Mouse (Mus musculus) hindbrain, embryonic 11.5 days (tissue): ENCODE data around the gene Olfr360. TPM values are rescaled to one million over a fixed set of nuclear protein-coding genes. Genes with fewer than 3 reads are reported as not detected.
"Not testable (repeated sequence)": the region's sequence is repeated elsewhere in the genome, so short reads cannot be mapped to it uniquely, and the experiment has no call there.

Experiments
- ATAC-seq: fragments of 200-750 bp; cut with Nextera tagmentation; 2 replicates; pipeline ENCODE4 v1.8.0; 2017; ENCODE audit warnings: mild to moderate bottlenecking, moderate TSS enrichment, moderate library complexity; ENCODE audit not compliant: low FRiP score
- DNase-seq: peaks from one replicate; pipeline ENCODE4 v3.0.0-alpha.2; 2015; ENCODE audit warnings: low spot score
- H3K27ac ChIP-seq: fragments of 300-500 bp; sonication (generic); 2 replicates; pipeline ENCODE4 v1.5.1; 2014; ENCODE audit warnings: mild to moderate bottlenecking, low read depth, low read length
- H3K27me3 ChIP-seq: fragments of 300-500 bp; sonication (generic); 2 replicates; pipeline ENCODE4 v1.6.1; 2014; ENCODE audit warnings: mild to moderate bottlenecking, low read length, moderate library complexity, mixed read lengths; ENCODE audit not compliant: control insufficient read depth, insufficient read depth
- H3K36me3 ChIP-seq: fragments of 300-500 bp; sonication (generic); 2 replicates; pipeline ENCODE4 v1.6.1; 2014; ENCODE audit warnings: mild to moderate bottlenecking, low read length, moderate library complexity, mixed read lengths; ENCODE audit not compliant: control insufficient read depth, insufficient read depth
- H3K4me1 ChIP-seq: fragments of 300-500 bp; sonication (generic); replicated peaks from 2 replicates; pipeline ENCODE4 v1.6.1; 2014; ENCODE audit warnings: low read length, mixed read lengths; ENCODE audit not compliant: control insufficient read depth, insufficient read depth
- H3K4me2 ChIP-seq: fragments of 300-500 bp; sonication (generic); replicated peaks from 2 replicates; pipeline ENCODE4 v1.6.1; 2014; ENCODE audit warnings: mild to moderate bottlenecking, low read depth, low read length
- H3K4me3 ChIP-seq: fragments of 300-500 bp; sonication (generic); 2 replicates; pipeline ENCODE4 v1.5.1; 2014; ENCODE audit warnings: low read depth, low read length
- H3K9ac ChIP-seq: fragments of 300-500 bp; sonication (generic); 2 replicates; pipeline ENCODE4 v1.6.1; 2014; ENCODE audit warnings: low read depth, low read length
- H3K9me3 ChIP-seq: fragments of 300-500 bp; sonication (generic); 2 replicates; pipeline ENCODE4 v1.6.1; 2016; ENCODE audit warnings: low read length; ENCODE audit not compliant: control insufficient read depth
- WGBS: fragments of 180-500 bp; shearing (Covaris S2); extraction: QIAGEN DNeasy Blood & Tissue Kit; methylation state at CpG from one replicate; pipeline ENCODE4 v1.1.7; 2014; 5-methylcytosine and 5-hydroxymethylcytosine counted together
- polyA plus RNA-seq: library from polyadenylated mRNA; unstranded; fragments of >200 nt; fragmentation: Nextera tagmentation; extraction: Ambion mirVana; gene quantifications from 2 replicates; pipeline ENCODE4 v1.2.1, GENCODE M21; 2014

Olfr360 gene
- polyA plus RNA-seq, result not detected in 2 replicates

GRCm38 (mm10) chr2:37065446-37065845 lies at the start of gene Olfr360:
Gene Olfr360 (plus strand): TSS chr2:37065746.
- no peaks in the 10 kb centered on the region for H3K36me3 ChIP-seq
- no peak for DNase-seq
- no peaks in the 10 kb centered on the region for H3K4me1 ChIP-seq
- H3K9me3 ChIP-seq, result no peaks in the 10 kb centered on the region
- no peak within 1 kb of the TSS for H3K27ac ChIP-seq
- H3K9ac ChIP-seq, result no peak within 1 kb of the TSS
- H3K27me3 ChIP-seq, result no peaks in the 10 kb centered on the region
- H3K4me2 ChIP-seq, result no peak within 1 kb of the TSS
- H3K4me3 ChIP-seq, result no peak within 1 kb of the TSS
- no peak for ATAC-seq

DNA sequence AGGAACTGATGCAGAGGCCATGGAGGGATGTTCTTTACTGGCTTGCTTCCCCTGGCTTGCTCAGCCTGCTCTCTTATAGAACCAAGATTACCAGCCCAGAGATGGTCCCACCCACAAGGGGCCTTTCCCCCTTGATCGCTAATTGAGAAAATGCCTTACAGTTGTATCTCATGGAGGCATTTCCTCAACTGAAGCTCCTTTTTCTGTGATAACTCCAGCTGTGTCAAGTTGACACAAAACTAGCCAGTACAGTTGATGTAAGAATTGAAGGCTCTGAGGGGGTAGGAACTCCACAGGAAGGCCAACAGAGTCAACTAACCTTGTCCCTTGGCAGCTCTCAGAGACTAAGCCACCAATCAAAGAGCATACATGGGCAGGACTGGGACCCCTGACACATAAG lies 23.6 kb downstream of the Olfr360 start, which contains the start of gene Olfr361:
Gene Olfr361 (minus strand): TSS at position 101 of the 400 bp plus-strand sequence.
- not testable (repeated sequence) for H3K4me2 ChIP-seq, H3K36me3 ChIP-seq, ATAC-seq, H3K27ac ChIP-seq, DNase-seq, H3K27me3 ChIP-seq, H3K9me3 ChIP-seq, H3K4me3 ChIP-seq, H3K9ac ChIP-seq, H3K4me1 ChIP-seq
- 50% methylated on average over 1 of the region's 1 CpGs for WGBS

DNA sequence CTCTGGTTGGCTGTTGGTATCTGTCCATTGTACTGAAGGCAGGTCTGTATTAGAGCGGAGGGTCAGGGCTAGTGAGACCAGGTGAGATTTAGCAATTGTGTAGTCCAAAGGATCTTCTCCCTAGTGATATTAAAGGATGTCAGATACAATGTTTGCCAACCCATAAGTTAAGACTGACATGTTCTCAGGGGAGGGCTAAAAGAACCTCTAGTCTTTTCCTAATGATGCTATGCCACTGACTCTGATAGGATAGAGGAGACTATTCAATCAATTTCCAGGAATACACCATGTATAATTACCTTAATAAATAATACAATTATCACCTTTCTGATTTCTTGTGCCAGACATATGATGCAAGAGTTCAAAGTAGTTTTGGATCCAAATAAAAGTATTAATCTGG lies 52.3 kb downstream of the Olfr360 start, which contains the start of gene Olfr362:
Gene Olfr362 (minus strand): TSS at position 101 of the 400 bp plus-strand sequence.
- H3K4me2 ChIP-seq, result no peak within 1 kb of the TSS
- no peak within 1 kb of the TSS for H3K4me3 ChIP-seq
- no peaks in the 10 kb centered on the region for H3K9me3 ChIP-seq
- no peak for DNase-seq
- no peak within 1 kb of the TSS for H3K27ac ChIP-seq
- no peaks in the 10 kb centered on the region for H3K4me1 ChIP-seq
- H3K27me3 ChIP-seq, result no peaks in the 10 kb centered on the region
- ATAC-seq, result no peak
- no peak within 1 kb of the TSS for H3K9ac ChIP-seq
- no peaks in the 10 kb centered on the region for H3K36me3 ChIP-seq
- WGBS, result 84% methylated on average over 1 of the region's 1 CpGs

Other genes with a start within 250 kb of the Olfr360 start
- gene Olfr3, start 248.7 kb upstream of the Olfr360 start, polyA plus RNA-seq, result not detected in 2 replicates
- not detected in 2 replicates for gene Olfr350, start 219.4 kb upstream of the Olfr360 start, polyA plus RNA-seq
- not detected in 2 replicates for gene Olfr351, start 203.1 kb upstream of the Olfr360 start, polyA plus RNA-seq
- not detected in 2 replicates for gene Olfr352, start 197.3 kb upstream of the Olfr360 start, polyA plus RNA-seq
- not detected in 2 replicates for gene Olfr353, start 172.8 kb upstream of the Olfr360 start, polyA plus RNA-seq
- gene Olfr354, start 160.1 kb upstream of the Olfr360 start, polyA plus RNA-seq, result not detected in 2 replicates
- not detected in 2 replicates for gene Olfr355, start 136.8 kb upstream of the Olfr360 start, polyA plus RNA-seq
- not detected in 2 replicates for gene Olfr356, start 128.6 kb upstream of the Olfr360 start, polyA plus RNA-seq
- gene Olfr357, start 71.9 kb upstream of the Olfr360 start, polyA plus RNA-seq, result not detected in 2 replicates
- not detected in 2 replicates for gene Olfr358, start 56.4 kb upstream of the Olfr360 start, polyA plus RNA-seq
- not detected in 2 replicates for gene Olfr361, start 23.5 kb downstream of the Olfr360 start, polyA plus RNA-seq
- gene Olfr362, start 52.2 kb downstream of the Olfr360 start, polyA plus RNA-seq, result not detected in 2 replicates
- gene Olfr364-ps1, start 73.6 kb downstream of the Olfr360 start, polyA plus RNA-seq, result not detected in 2 replicates
- gene Olfr365, start 122.5 kb downstream of the Olfr360 start, polyA plus RNA-seq, result not detected in 2 replicates
- not detected in 2 replicates for gene Olfr366, start 145.8 kb downstream of the Olfr360 start, polyA plus RNA-seq